Mouse (Mus musculus) midbrain, embryonic 11.5 days (tissue): ENCODE measurements around the gene Gab3. TPM values are rescaled to one million over a fixed set of nuclear protein-coding genes. Genes with fewer than 3 reads are reported as not detected.

Experiments
- ATAC-seq: fragments of 200-750 bp; cut with Nextera tagmentation; 2 replicates; pipeline ENCODE4 v1.8.0; 2017; ENCODE audit warnings: moderate TSS enrichment, moderate library complexity; ENCODE audit not compliant: low FRiP score
- DNase-seq: peaks from one replicate; pipeline ENCODE4 v3.0.0; 2015; ENCODE audit warnings: low spot score; ENCODE audit errors: missing footprints
- H3K27ac ChIP-seq: fragments of 300-500 bp; sonication (generic); 2 replicates; pipeline ENCODE4 v1.5.1; 2014; ENCODE audit warnings: low read depth, low read length
- H3K27me3 ChIP-seq: fragments of 300-500 bp; sonication (generic); 2 replicates; pipeline ENCODE4 v1.6.1; 2014; ENCODE audit warnings: mild to moderate bottlenecking, low read length, moderate library complexity, mixed read lengths; ENCODE audit not compliant: control insufficient read depth, insufficient read depth
- H3K36me3 ChIP-seq: fragments of 300-500 bp; sonication (generic); 2 replicates; pipeline ENCODE4 v1.6.1; 2014; ENCODE audit warnings: mild to moderate bottlenecking, low read length, moderate library complexity, mixed read lengths; ENCODE audit not compliant: control insufficient read depth, insufficient read depth
- H3K4me1 ChIP-seq: fragments of 300-500 bp; sonication (generic); 2 replicates; pipeline ENCODE4 v1.6.1; 2014; ENCODE audit warnings: low read length; ENCODE audit not compliant: control insufficient read depth, insufficient read depth
- H3K4me2 ChIP-seq: fragments of 300-500 bp; sonication (generic); 2 replicates; pipeline ENCODE4 v1.6.1; 2014; ENCODE audit warnings: mild to moderate bottlenecking, moderate library complexity
- H3K4me3 ChIP-seq: fragments of 300-500 bp; sonication (generic); 2 replicates; pipeline ENCODE4 v1.5.1; 2014; ENCODE audit warnings: low read depth, low read length
- H3K9ac ChIP-seq: fragments of 300-500 bp; sonication (generic); 2 replicates; pipeline ENCODE4 v1.6.1; 2014; ENCODE audit warnings: low read length
- H3K9me3 ChIP-seq: fragments of 300-500 bp; sonication (generic); 2 replicates; pipeline ENCODE4 v1.6.1; 2016; ENCODE audit warnings: low read length; ENCODE audit not compliant: control insufficient read depth
- WGBS: fragments of 180-500 bp; shearing (Covaris S2); extraction: QIAGEN DNeasy Blood & Tissue Kit; methylation state at CpG from one replicate; pipeline ENCODE4 v1.1.7; 2014; 5-methylcytosine and 5-hydroxymethylcytosine counted together
- polyA plus RNA-seq: library from polyadenylated mRNA; unstranded; fragments of >200 nt; fragmentation: Nextera tagmentation; extraction: Ambion mirVana; gene quantifications from 2 replicates; pipeline ENCODE4 v1.2.1, GENCODE M21; 2014

Gab3 gene
- 1.2 and 1.3 TPM in 2 replicates for polyA plus RNA-seq

DNA sequence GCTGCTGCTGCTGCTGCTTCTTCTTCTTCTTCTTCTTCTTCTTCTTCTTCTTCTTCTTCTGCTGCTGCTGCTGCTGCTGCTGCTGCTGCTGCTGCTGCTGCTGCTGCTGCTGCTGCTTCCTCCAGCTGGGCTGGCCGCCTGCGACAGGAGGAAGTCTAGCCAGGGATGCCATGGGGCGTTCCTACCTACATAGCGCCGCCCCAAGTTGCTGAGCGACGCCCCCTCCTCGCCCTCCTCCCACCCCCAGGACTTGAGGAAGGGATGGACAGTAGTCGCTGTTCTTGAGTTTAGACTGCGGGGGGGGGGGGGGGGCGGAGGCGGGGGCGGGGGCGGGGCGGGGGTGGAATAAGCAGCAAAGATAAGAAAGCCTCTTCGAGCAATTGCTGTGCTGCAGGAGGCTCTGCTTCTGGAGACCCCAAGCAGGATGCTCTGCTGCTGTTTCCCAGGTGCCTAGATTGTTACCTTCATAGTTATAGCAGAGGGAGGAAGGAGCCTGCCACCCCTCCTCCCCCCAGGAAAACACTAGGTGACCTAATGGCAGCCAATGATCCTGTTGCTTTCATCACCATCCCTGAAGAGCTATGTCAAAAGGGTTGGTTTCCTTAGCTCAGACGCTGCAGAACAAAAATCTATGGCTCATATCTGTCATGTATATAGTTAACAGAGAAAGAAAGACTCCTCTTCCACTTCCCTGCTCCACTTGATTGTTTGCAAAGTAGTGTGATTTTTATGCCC lies at the start of gene Gab3:
Gab3 (minus strand) TSS at position 685 of the 735 bp plus-strand sequence.
- ATAC-seq (peak; percentile 93), DNase-seq (no peak)
- H3K27me3 ChIP-seq, result no peaks in the 10 kb centered on the region
- 18% methylated on average over 8 of the region's 17 CpGs for whole genome bisulfite sequencing
- peak within 1 kb of the TSS; percentile 44 for H3K4me2 ChIP-seq
- no peaks in the 10 kb centered on the region for H3K9me3 ChIP-seq
- no peaks in the 10 kb centered on the region for H3K36me3 ChIP-seq
- no peak within 1 kb of the TSS for H3K27ac ChIP-seq
- H3K4me3 ChIP-seq, result peak within 1 kb of the TSS; percentile 39
- peak within 1 kb of the TSS; percentile 46; the same call in 1 of the 2 replicates for H3K9ac ChIP-seq
- H3K4me1 ChIP-seq, result no peaks in the 10 kb centered on the region

DNA sequence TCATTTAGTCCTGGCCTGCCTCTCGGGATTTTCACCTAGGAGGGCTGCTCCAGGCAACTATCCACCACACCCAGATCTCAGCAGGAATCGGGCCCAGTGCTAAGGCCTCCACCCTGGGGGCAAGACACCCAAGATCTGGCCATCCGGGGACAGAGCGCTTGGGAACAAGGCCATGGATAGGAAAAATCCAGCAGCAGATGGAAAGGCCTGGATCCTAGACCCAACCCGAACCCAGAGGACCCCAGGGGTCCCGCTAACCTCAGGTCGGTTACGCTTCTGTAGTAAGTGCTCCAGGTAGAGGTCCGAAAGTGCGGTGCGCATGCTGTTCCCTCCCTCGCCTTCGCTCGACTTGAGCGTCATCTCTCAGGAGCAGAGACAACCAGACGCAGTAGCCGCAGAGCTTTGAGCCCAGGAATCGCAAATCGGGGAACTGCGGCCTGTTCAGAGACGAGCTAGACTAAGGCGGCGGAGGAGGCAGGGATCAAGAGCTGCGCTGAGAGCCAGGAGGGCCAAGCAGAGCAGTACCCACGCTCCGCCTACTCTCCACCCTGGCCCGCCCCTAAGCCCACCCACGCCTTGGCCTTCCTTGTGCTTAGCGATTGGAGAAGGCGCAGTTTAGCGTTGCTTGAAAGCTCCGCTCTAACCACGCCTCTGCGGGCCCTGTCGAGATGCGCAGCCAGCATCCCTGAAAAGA lies 45.4 kb upstream of the Gab3 start, which contains the start of gene Mpp1:
Mpp1 (minus strand) TSS at position 550 of the 694 bp plus-strand sequence.
- H3K4me1 ChIP-seq, result no peaks in the 10 kb centered on the region
- H3K4me2 ChIP-seq, result peak within 1 kb of the TSS; percentile 42
- 20% methylated on average over 31 of the region's 36 CpGs for WGBS
- ATAC-seq, result peak; percentile 100
- no peak within 1 kb of the TSS for H3K27ac ChIP-seq
- no peaks in the 10 kb centered on the region for H3K36me3 ChIP-seq
- no peaks in the 10 kb centered on the region for H3K9me3 ChIP-seq
- peak; percentile 94 for DNase-seq
- no peaks in the 10 kb centered on the region for H3K27me3 ChIP-seq
- peak within 1 kb of the TSS; percentile 59 for H3K9ac ChIP-seq
- H3K4me3 ChIP-seq, result peak within 1 kb of the TSS; percentile 42

DNA sequence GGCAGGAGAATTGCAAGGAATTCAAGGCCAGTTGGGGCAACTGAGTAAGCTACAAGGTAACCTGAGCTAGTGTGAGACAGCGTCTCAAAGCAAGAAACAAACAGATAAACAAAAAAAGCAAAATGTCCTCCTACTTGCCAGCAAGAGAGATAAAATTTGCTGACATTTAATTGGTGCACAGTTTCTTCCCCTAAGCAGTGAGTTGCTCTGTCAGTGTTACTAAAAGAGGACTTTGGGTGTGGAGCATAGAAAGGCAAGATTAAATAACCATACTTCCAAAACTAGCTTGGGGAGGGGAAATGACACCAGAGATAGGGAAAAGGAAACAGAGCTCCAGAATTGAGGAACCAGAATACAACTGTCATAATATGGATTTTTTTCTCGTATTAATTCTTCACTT lies 44.2 kb upstream of the Gab3 start:
- no peaks in the 10 kb centered on the region for H3K9me3 ChIP-seq
- WGBS, result 66% methylated on average over 2 of the region's 2 CpGs
- no peak overlapping the region for H3K9ac ChIP-seq
- H3K27me3 ChIP-seq, result no peaks in the 10 kb centered on the region
- DNase-seq (no peak), ATAC-seq (no peak)
- no peak overlapping the region for H3K4me2 ChIP-seq
- H3K27ac ChIP-seq, result no peak overlapping the region
- H3K4me1 ChIP-seq, result no peaks in the 10 kb centered on the region
- no peak overlapping the region for H3K4me3 ChIP-seq
- H3K36me3 ChIP-seq, result no peaks in the 10 kb centered on the region

DNA sequence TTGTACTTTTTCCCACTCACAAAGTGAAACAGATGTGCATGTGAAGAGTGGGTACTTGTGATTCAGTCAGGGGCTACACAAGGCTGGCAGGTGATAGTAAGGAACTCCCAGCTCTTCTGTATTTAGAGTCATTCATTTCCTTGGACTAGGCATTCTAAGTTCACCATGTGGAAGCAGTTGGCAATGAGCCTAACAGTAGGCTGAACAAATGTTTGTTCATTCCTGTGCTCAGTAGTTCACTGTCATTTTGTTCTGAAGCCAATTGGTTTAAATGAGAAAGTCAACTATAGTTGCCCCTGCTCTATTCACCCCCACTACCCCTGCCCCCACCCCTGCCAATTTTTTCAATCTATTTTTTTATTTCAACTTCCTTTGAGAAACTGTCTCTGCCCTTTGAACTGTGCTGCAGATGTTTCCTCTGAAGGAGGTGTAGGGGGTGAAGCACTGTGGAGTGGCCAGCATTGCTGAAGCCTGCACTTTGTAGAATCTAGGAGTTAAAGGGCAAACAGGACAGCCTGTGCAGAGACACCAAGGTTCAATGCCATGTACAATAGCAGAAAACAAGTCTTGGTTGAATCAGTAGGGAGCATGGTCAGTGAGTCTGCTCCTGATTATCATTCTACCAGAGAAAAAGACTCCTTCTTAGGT lies 43.2 kb upstream of the Gab3 start:
- no peak for DNase-seq
- Histone ChIP-seq H3K36me3 (no peaks in the 10 kb centered on the region), H3K27ac (no peak overlapping the region), H3K4me1 (no peaks in the 10 kb centered on the region), H3K9ac (no peak overlapping the region), H3K9me3 (no peaks in the 10 kb centered on the region), H3K4me2 (no peak overlapping the region), H3K27me3 (no peaks in the 10 kb centered on the region), H3K4me3 (no peak overlapping the region)
- ATAC-seq, result no peak

DNA sequence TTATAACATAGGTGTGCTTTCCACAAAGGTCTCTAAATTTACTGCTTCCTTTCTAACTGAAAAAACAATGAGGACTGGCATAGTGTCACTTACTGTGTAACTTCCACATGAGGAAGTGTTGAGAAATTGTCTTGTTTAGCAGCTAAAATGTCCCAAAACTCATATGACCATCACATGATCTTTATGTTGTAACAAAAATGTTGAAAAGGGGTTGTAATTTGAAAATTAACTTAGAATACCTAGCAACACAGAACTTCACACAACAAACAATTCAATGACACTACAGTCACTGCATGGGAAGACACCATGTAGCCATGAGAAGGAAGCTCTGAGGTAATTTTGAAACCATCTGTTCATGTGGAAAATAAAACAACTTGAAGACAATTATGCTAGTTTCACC lies 41.6 kb upstream of the Gab3 start:
- ATAC-seq, result no peak

DNA sequence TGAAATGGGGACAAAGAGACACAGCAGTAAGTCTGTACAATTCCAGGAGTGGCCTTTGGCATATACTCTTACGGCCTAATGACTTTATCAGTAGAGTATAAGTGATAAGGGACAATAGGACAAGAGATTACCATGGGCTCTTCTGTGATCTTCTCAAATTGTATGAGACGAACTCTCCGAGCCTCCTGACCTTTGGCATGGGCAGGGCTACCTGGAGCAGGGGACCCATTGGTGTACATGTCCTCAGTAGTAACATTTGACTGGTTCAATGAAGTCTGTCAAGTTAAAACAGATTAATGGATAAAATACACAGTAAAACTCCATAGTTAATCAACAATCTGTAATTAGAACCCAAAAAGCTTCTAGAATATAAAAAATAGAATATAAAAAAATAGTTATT lies 40.3 kb upstream of the Gab3 start:
- DNase-seq (no peak), ATAC-seq (no peak)
- H3K36me3 ChIP-seq, result no peaks in the 10 kb centered on the region
- no peak overlapping the region for H3K9ac ChIP-seq
- no peaks in the 10 kb centered on the region for H3K9me3 ChIP-seq
- H3K4me3 ChIP-seq, result no peak overlapping the region
- no peak overlapping the region for H3K4me2 ChIP-seq
- H3K27me3 ChIP-seq, result no peaks in the 10 kb centered on the region
- no peaks in the 10 kb centered on the region for H3K4me1 ChIP-seq
- 83% methylated on average over 3 of the region's 3 CpGs for WGBS
- no peak overlapping the region for H3K27ac ChIP-seq

More for the DNA sequence above, 41.6 kb upstream of the Gab3 start:
- H3K4me1 ChIP-seq, result no peaks in the 10 kb centered on the region
- no peaks in the 10 kb centered on the region for H3K36me3 ChIP-seq
- H3K9ac ChIP-seq, result no peak overlapping the region
- H3K27me3 ChIP-seq, result no peaks in the 10 kb centered on the region
- no peak overlapping the region for H3K27ac ChIP-seq
- no peak for DNase-seq
- no peak overlapping the region for H3K4me2 ChIP-seq
- no peak overlapping the region for H3K4me3 ChIP-seq
- H3K9me3 ChIP-seq, result no peaks in the 10 kb centered on the region

DNA sequence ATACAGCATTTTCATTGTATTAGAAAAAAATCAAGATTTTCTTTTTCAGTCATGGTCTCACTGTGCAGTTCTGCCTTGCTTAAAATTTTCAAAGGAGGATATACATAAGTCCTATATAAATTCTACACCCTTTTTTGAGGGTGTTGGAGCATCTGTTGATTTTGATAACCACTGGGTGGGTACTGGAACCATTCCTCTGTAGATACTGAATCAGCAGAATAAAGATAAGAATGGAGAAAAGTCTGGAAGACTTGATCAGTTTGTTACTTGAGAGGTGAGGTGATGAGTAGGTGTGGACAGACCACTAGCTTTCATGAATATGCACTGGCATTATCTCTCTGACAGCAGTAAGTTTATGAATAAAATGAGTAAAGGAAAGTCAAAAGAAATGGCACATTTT lies 30.3 kb upstream of the Gab3 start:
- Histone ChIP-seq H3K27ac (no peak overlapping the region), H3K4me2 (no peak overlapping the region), H3K36me3 (no peaks in the 10 kb centered on the region), H3K27me3 (no peaks in the 10 kb centered on the region), H3K4me1 (no peaks in the 10 kb centered on the region), H3K9me3 (no peaks in the 10 kb centered on the region), H3K9ac (no peak overlapping the region), H3K4me3 (no peak overlapping the region)
- DNase-seq (no peak), ATAC-seq (no peak)

DNA sequence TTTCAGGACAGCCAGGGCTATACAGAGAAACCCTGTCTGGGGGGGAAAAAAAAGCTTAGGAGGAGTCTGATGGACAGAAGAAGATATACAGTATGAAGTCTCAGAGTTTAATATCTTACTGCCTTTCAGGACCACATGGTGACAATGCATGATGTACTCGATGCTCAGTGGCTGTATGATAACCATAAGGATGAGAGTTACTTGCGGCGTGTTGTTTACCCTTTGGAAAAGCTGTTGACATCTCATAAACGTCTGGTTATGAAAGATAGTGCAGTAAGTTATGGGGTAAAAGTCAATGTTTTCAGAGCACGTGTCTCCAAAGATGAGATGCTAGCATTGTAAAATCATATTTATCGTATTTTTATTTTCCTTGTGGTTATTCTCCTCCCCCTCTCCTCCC lies 17.0 kb upstream of the Gab3 start:
- H3K4me2 ChIP-seq, result no peak overlapping the region
- no peaks in the 10 kb centered on the region for H3K4me1 ChIP-seq
- H3K9ac ChIP-seq, result no peak overlapping the region
- 87% methylated on average over 6 of the region's 6 CpGs for WGBS
- no peak overlapping the region for H3K4me3 ChIP-seq
- H3K27me3 ChIP-seq, result no peaks in the 10 kb centered on the region
- peaks cover 3% of the 10 kb centered on the region; the same call in 1 of the 2 replicates for H3K36me3 ChIP-seq
- H3K27ac ChIP-seq, result no peak overlapping the region
- DNase-seq (no peak), ATAC-seq (no peak)
- no peaks in the 10 kb centered on the region for H3K9me3 ChIP-seq

DNA sequence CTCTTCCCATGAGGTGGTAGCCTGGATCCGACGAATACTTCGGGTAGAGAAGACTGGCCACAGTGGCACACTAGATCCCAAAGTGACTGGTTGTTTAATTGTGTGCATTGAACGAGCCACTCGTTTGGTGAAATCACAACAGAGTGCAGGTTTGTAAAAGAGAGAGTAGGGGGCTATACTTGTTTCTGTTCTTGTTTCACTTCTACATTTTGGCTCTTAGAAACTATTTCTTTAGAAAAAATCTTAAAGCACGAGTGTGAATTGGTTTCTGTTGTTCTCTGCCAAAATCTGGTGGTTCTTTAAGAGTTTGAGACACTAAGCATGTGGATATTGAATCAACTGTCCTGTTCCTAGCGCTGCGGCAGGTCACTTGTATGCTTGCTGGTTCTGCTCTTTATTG lies 13.5 kb upstream of the Gab3 start:
- WGBS, result 93% methylated on average over 8 of the region's 8 CpGs
- Histone ChIP-seq H3K4me3 (no peak overlapping the region), H3K4me2 (no peak overlapping the region), H3K27me3 (no peaks in the 10 kb centered on the region), H3K36me3 (no peaks in the 10 kb centered on the region), H3K27ac (no peak overlapping the region), H3K4me1 (no peaks in the 10 kb centered on the region), H3K9ac (no peak overlapping the region), H3K9me3 (no peaks in the 10 kb centered on the region)
- DNase-seq (no peak), ATAC-seq (no peak)
